Mouse (Mus musculus) MEL (cell line): ENCODE data around the gene Top1.

Source experiments
- CTCF ChIP-seq, 3 experiments: IDR thresholded peaks in 2 of 3; conservative IDR thresholded peaks in 1 of 3; 2 replicates each; pipeline ENCODE4 v1.5.1; 2011 to 2012; ENCODE audit warnings: low read length in 3 of 3, low read depth in 2 of 3, mild to moderate bottlenecking in 2 of 3, improper control_type of control experiment in 1 of 3, inconsistent platforms in 1 of 3, mixed read lengths in 1 of 3, moderate library complexity in 1 of 3; ENCODE audit not compliant: control insufficient read depth in 1 of 3, insufficient read depth in 1 of 3, poor library complexity in 1 of 3, severe bottlenecking in 1 of 3
- JUND ChIP-seq: IDR thresholded peaks from 2 replicates; pipeline ENCODE4 v1.6.1; 2011; ENCODE audit warnings: low read depth, mild to moderate bottlenecking, improper control_type of control experiment, low read length
- KAT2A ChIP-seq: conservative IDR thresholded peaks from 2 replicates; pipeline ENCODE4 v1.6.1; 2012; ENCODE audit warnings: low read depth, low read length, improper control_type of control experiment, inconsistent platforms
- MAFK ChIP-seq: IDR thresholded peaks from 2 replicates; pipeline ENCODE4 v1.6.1; 2011; ENCODE audit warnings: low read depth, mild to moderate bottlenecking, low read length, improper control_type of control experiment, borderline replicate concordance
- MAX ChIP-seq: IDR thresholded peaks from 2 replicates; pipeline ENCODE4 v1.6.1; 2011; ENCODE audit warnings: low read length, improper control_type of control experiment
- POLR2AphosphoS5 ChIP-seq: IDR thresholded peaks from 2 replicates; pipeline ENCODE4 v1.6.1; 2012; ENCODE audit warnings: low read depth, borderline replicate concordance, mild to moderate bottlenecking, inconsistent platforms, low read length, moderate library complexity, mixed read lengths
- TCF12 ChIP-seq: IDR thresholded peaks from 2 replicates; pipeline ENCODE4 v1.6.1; 2014; ENCODE audit warnings: low read depth, mild to moderate bottlenecking, inconsistent platforms, low read length, improper control_type of control experiment, moderate library complexity
- USF1 ChIP-seq: IDR thresholded peaks from 2 replicates; pipeline ENCODE4 v1.6.1; 2014; ENCODE audit warnings: low read depth, mild to moderate bottlenecking, inconsistent platforms, low read length, improper control_type of control experiment, moderate library complexity
- ZKSCAN1 ChIP-seq: IDR thresholded peaks from 2 replicates; pipeline ENCODE4 v1.6.1; 2012; ENCODE audit warnings: low read depth, mild to moderate bottlenecking, inconsistent platforms, low read length, improper control_type of control experiment, moderate library complexity
- ZNF384 ChIP-seq: IDR thresholded peaks from 2 replicates; pipeline ENCODE4 v1.6.1; 2012; ENCODE audit warnings: low read depth, mild to moderate bottlenecking, inconsistent platforms, low read length, improper control_type of control experiment

DNA sequence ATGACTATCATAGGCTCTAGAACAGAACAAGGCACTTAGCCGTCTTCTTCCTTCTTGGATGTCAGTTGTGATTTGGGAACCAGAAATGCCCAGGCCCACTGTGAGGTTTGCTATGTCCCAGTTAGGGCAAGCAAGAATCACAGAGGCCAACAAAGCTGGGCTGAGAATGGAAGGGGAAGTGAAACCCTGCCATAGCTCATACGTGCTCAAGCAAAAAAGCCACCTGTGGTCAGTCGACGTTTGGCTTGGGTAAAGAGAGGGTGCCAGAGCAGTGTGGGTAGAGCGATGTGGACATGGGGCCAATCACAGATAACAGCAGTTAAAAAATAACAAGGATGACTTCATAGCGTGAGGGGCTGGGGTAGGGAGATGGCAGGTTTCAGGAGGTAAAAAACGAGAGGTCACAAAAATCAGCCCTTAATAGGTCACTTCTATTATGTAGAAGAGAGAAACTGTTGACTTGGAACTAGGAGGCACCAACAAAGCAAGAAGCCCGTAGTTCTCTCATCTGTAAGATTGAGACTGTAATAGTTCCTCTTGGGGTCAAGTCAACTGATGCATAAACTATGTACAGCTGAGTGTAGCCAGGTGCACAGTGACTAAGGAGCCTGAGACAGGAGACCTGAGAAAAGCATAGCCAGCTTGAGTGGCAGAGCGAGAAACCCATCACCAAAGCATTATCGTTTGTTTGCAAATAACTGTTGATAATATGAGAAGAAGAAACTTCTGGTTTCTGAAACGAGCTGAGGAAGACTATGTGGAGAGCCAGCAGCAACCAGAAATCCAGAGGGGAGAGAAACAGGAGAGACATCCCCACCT, 18.3 kb upstream of the Top1 start:
- TF ChIP-seq MAX, result no peak
- no peak for TF ChIP-seq ZKSCAN1
- TF ChIP-seq CTCF (IDR thresholded peaks at IDR 0.05 in 2 of 3, conservative IDR thresholded peaks at IDR 0.05 in 1 of 3; ENCODE audit: control insufficient read depth in 1 of 3, insufficient read depth in 1 of 3, low read depth in 2 of 3, low read length in 3 of 3, poor library complexity in 1 of 3, severe bottlenecking in 1 of 3), result no peak
- no peak for TF ChIP-seq ZNF384
- TF ChIP-seq USF1, result no peak
- TF ChIP-seq POLR2AphosphoS5, result no peak
- TF ChIP-seq KAT2A, result no peak
- TF ChIP-seq TCF12, result no peak
- no peak for TF ChIP-seq JUND
- TF ChIP-seq MAFK, result no peak
